Mouse (Mus musculus): Measurements from ENCODE around the gene Vps36. TPM values are rescaled to one million over a fixed set of nuclear protein-coding genes. Genes with fewer than 3 reads are reported as not detected.

The Vps36 gene
- polyA plus RNA-seq, 1 experiment from 2014 or later, result 31.1 TPM

GRCm38 (mm10) chr8:22242986-22243385, 50.4 kb downstream of the Vps36 start:
- no peak overlapping the region for H3K4me3 ChIP-seq
- no peaks in the 10 kb centered on the region for H3K4me1 ChIP-seq (replicated peaks)
- H3K9me3 ChIP-seq, result no peaks in the 10 kb centered on the region
- no peaks in the 10 kb centered on the region for H3K27me3 ChIP-seq (ENCODE audit: insufficient read depth, poor library complexity, severe bottlenecking)
- 91% methylated on average over 9 of the region's 9 CpGs for WGBS
- no peak overlapping the region for H3K27ac ChIP-seq
- H3K36me3 ChIP-seq, result no peaks in the 10 kb centered on the region
- DNase-seq (ENCODE audit: low spot score), result no peak

GRCm38 (mm10) chr8:22245663-22246062, 53.1 kb downstream of the Vps36 start:
- H3K4me1 ChIP-seq (replicated peaks), result no peaks in the 10 kb centered on the region
- 86% methylated on average over 1 of the region's 1 CpGs for WGBS
- no peak overlapping the region for H3K27ac ChIP-seq
- no peaks in the 10 kb centered on the region for H3K9me3 ChIP-seq
- no peak overlapping the region for H3K4me3 ChIP-seq
- H3K27me3 ChIP-seq (ENCODE audit: insufficient read depth, poor library complexity, severe bottlenecking), result no peaks in the 10 kb centered on the region
- H3K36me3 ChIP-seq, result no peaks in the 10 kb centered on the region
- no peak for DNase-seq (ENCODE audit: low spot score)

GRCm38 (mm10) chr8:22247956-22248355, 55.3 kb downstream of the Vps36 start:
- Histone ChIP-seq H3K27ac (no peak overlapping the region), H3K4me3 (no peak overlapping the region), H3K9me3 (no peaks in the 10 kb centered on the region), H3K36me3 (no peaks in the 10 kb centered on the region), H3K4me1 (replicated peaks) (no peaks in the 10 kb centered on the region), H3K27me3 (ENCODE audit: insufficient read depth, poor library complexity, severe bottlenecking) (no peaks in the 10 kb centered on the region)
- DNase-seq (ENCODE audit: low spot score), result no peak
- WGBS, result 74% methylated on average over 12 of the region's 12 CpGs

GRCm38 (mm10) chr8:22249080-22249479, 56.5 kb downstream of the Vps36 start:
- Histone ChIP-seq H3K27ac (no peak overlapping the region), H3K4me1 (replicated peaks) (no peaks in the 10 kb centered on the region)
- WGBS, result 88% methylated on average over 9 of the region's 9 CpGs

GRCm38 (mm10) chr8:22258946-22259450, 66.4 kb downstream of the Vps36 start:
- no peak overlapping the region for H3K4me3 ChIP-seq
- 0 out of 2 replicates have a peak, but pooled peaks cover 6% of the 10 kb centered on the region for H3K4me1 ChIP-seq (replicated peaks)
- WGBS, result 82% methylated on average over 18 of the region's 18 CpGs
- H3K36me3 ChIP-seq, result peaks cover 9% of the 10 kb centered on the region; the same call in 1 of the 2 replicates
- no peak overlapping the region for H3K27ac ChIP-seq
- peaks cover 9% of the 10 kb centered on the region for H3K9me3 ChIP-seq
- no peaks in the 10 kb centered on the region for H3K27me3 ChIP-seq (ENCODE audit: insufficient read depth, poor library complexity, severe bottlenecking)
- DNase-seq (ENCODE audit: low spot score), result no peak

More at GRCm38 (mm10) chr8:22249080-22249479, 56.5 kb downstream of the Vps36 start:
- no peaks in the 10 kb centered on the region for H3K36me3 ChIP-seq
- no peaks in the 10 kb centered on the region for H3K27me3 ChIP-seq (ENCODE audit: insufficient read depth, poor library complexity, severe bottlenecking)
- H3K4me3 ChIP-seq, result no peak overlapping the region
- DNase-seq (ENCODE audit: low spot score), result no peak
- no peaks in the 10 kb centered on the region for H3K9me3 ChIP-seq

GRCm38 (mm10) chr8:22259531-22259930, 66.9 kb downstream of the Vps36 start:
- WGBS, result 68% methylated on average over 12 of the region's 12 CpGs
- no peaks in the 10 kb centered on the region for H3K27me3 ChIP-seq (ENCODE audit: insufficient read depth, poor library complexity, severe bottlenecking)
- H3K27ac ChIP-seq, result no peak overlapping the region
- H3K4me3 ChIP-seq, result no peak overlapping the region
- no peak for DNase-seq (ENCODE audit: low spot score)
- peaks cover 9% of the 10 kb centered on the region for H3K9me3 ChIP-seq
- 0 out of 2 replicates have a peak, but pooled peaks cover 6% of the 10 kb centered on the region for H3K4me1 ChIP-seq (replicated peaks)
- H3K36me3 ChIP-seq, result peaks cover 9% of the 10 kb centered on the region; the same call in 1 of the 2 replicates

GRCm38 (mm10) chr8:22260091-22260722, 67.6 kb downstream of the Vps36 start:
- Histone ChIP-seq H3K27me3 (ENCODE audit: insufficient read depth, poor library complexity, severe bottlenecking) (no peaks in the 10 kb centered on the region), H3K36me3 (peaks cover 9% of the 10 kb centered on the region; the same call in 1 of the 2 replicates), H3K27ac (no peak overlapping the region), H3K4me1 (replicated peaks) (0 out of 2 replicates have a peak, but pooled peaks cover 6% of the 10 kb centered on the region), H3K4me3 (no peak overlapping the region), H3K9me3 (peaks cover 9% of the 10 kb centered on the region)
- no peak for DNase-seq (ENCODE audit: low spot score)
- 60% methylated on average over 9 of the region's 9 CpGs for WGBS

- H3K9me3 ChIP-seq, result peaks cover 9% of the 10 kb centered on the region
- peaks cover 9% of the 10 kb centered on the region; the same call in 1 of the 2 replicates for H3K36me3 ChIP-seq
- H3K27ac ChIP-seq, result no peak overlapping the region
- WGBS, result 90% methylated on average over 3 of the region's 3 CpGs
- no peaks in the 10 kb centered on the region for H3K27me3 ChIP-seq (ENCODE audit: insufficient read depth, poor library complexity, severe bottlenecking)
- H3K4me1 ChIP-seq (replicated peaks), result 0 out of 2 replicates have a peak, but pooled peaks cover 6% of the 10 kb centered on the region
- DNase-seq (ENCODE audit: low spot score), result no peak
- no peak overlapping the region for H3K4me3 ChIP-seq
Observed at GRCm38 (mm10) chr8:22262267-22262666, 69.7 kb downstream of the Vps36 start.

- H3K4me1 ChIP-seq (replicated peaks), result 0 out of 2 replicates have a peak, but pooled peaks cover 6% of the 10 kb centered on the region
- WGBS, result 83% methylated on average over 6 of the region's 6 CpGs
Observed at GRCm38 (mm10) chr8:22264292-22264691, 71.7 kb downstream of the Vps36 start.

GRCm38 (mm10) chr8:22264787-22265186, 72.2 kb downstream of the Vps36 start:
- no peak overlapping the region for H3K4me3 ChIP-seq
- no peak for DNase-seq (ENCODE audit: low spot score)
- H3K27ac ChIP-seq, result no peak overlapping the region
- H3K36me3 ChIP-seq, result no peaks in the 10 kb centered on the region
- no peaks in the 10 kb centered on the region for H3K9me3 ChIP-seq
- 88% methylated on average over 6 of the region's 6 CpGs for WGBS
- H3K4me1 ChIP-seq (replicated peaks), result 0 out of 2 replicates have a peak, but pooled peaks cover 6% of the 10 kb centered on the region
- H3K27me3 ChIP-seq (ENCODE audit: insufficient read depth, poor library complexity, severe bottlenecking), result no peaks in the 10 kb centered on the region

More at GRCm38 (mm10) chr8:22264292-22264691, 71.7 kb downstream of the Vps36 start:
- no peaks in the 10 kb centered on the region for H3K27me3 ChIP-seq (ENCODE audit: insufficient read depth, poor library complexity, severe bottlenecking)
- H3K4me3 ChIP-seq, result no peak overlapping the region
- no peaks in the 10 kb centered on the region for H3K36me3 ChIP-seq
- H3K9me3 ChIP-seq, result no peaks in the 10 kb centered on the region
- no peak overlapping the region for H3K27ac ChIP-seq
- no peak for DNase-seq (ENCODE audit: low spot score)

- Histone ChIP-seq H3K9me3 (no peaks in the 10 kb centered on the region), H3K4me3 (no peak overlapping the region), H3K27me3 (ENCODE audit: insufficient read depth, poor library complexity, severe bottlenecking) (no peaks in the 10 kb centered on the region), H3K4me1 (replicated peaks) (0 out of 2 replicates have a peak, but pooled peaks cover 6% of the 10 kb centered on the region), H3K27ac (no peak overlapping the region), H3K36me3 (no peaks in the 10 kb centered on the region)
- DNase-seq (ENCODE audit: low spot score), result no peak
- WGBS, result 89% methylated on average over 1 of the region's 1 CpGs
Observed at GRCm38 (mm10) chr8:22265194-22265593, 72.6 kb downstream of the Vps36 start.

GRCm38 (mm10) chr8:22266809-22267208, 74.2 kb downstream of the Vps36 start:
- 88% methylated on average over 3 of the region's 3 CpGs for WGBS
- no peaks in the 10 kb centered on the region for H3K9me3 ChIP-seq
- 0 out of 2 replicates have a peak, but pooled peaks cover 6% of the 10 kb centered on the region for H3K4me1 ChIP-seq (replicated peaks)
- no peaks in the 10 kb centered on the region for H3K36me3 ChIP-seq
- DNase-seq (ENCODE audit: low spot score), result no peak
- H3K4me3 ChIP-seq, result no peak overlapping the region
- H3K27me3 ChIP-seq (ENCODE audit: insufficient read depth, poor library complexity, severe bottlenecking), result no peaks in the 10 kb centered on the region
- H3K27ac ChIP-seq, result no peak overlapping the region

All from hindbrain, embryonic 10.5 days (tissue).